Mouse (Mus musculus): ENCODE measurements around the gene Rab14. TPM values are rescaled to one million over a fixed set of nuclear protein-coding genes. Genes with fewer than 3 reads are reported as not detected.
A peak's percentile ranks its signal among the peaks of the same experiment; 100 is the strongest.

Gene Rab14
- total RNA-seq, 2 experiments from 2014 or later, result 154 to 165 TPM

DNA sequence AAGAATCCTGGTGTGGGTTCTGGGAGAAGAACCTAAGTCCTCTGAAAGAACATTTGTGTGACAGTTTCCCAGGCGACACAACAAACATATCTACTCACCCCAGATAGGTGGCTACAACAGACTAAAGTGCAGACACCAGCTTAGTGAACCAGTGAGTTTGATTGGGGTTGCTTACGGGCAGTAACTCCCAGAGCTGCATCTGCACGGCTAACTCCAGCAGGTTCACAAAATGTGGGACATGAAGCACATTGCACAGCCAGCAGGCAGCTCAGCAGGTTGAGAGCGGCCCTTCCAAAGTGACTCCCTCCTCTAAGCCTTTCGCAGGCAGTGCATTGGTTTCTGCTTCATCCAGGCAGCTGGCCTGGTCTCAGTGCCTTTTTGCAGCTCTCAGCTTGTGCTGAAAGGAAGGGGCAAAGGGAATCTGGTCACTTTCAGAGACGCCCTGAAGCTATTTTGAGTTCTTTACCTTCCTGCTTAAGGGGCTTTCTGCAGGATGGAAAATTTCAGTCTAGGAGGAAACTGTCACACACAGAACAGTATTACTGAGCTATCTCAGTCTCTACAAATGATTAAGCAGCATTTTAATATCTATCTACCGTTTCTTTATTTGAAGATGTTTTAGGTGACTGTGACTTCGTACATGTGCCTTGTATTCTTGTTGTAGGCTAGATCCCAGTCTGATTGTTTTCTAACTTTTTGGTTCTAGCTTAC lies 46.9 kb downstream of the Rab14 start:
- no peak for DNase-seq

DNA sequence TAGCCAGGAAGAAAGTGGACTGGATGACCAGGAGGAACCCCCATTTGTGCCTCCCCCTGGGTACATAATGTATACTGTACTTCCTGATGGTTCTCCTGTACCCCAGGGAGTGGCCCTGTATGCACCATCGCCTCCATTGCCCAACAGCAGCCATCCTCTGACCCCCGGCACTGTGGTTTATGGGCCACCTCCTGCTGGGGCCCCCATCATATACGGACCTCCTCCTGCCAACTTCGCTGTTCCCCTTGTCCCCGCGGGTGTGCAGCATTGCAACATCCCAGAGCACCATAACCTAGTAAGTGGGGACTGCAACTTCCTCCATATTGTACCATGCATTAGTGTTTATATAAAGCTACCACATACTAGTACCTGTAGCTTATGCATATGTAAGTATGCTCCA lies 47.7 kb downstream of the Rab14 start:
- no peak for DNase-seq

DNA sequence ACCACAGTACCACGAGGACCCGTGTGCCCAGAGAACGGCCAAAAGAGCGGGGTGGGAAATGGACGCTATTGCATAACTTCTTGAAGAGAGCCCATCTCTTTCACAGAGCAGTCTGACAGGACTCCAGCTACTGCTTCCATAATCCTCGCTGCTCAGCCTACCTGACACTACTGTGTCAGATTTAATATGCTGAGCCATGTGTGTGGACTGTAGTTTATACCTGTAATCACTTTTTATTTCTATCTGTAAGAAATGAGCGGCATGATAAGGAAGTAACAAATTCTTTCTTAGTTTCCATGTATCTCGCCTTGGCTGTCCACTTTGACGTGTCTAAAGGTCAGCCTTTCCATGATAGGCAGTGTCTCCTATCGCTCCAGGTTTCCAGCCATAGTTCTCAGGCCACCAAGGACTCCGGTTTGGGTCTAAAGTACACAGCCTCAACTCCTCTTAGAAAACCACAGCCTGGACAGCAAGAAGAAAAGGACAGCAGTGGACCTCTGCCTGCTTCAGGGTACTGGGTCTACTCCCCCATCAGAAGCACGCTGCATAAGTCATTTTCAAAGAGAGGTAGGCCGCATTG lies 49.5 kb downstream of the Rab14 start:
- DNase-seq, result no peak

DNA sequence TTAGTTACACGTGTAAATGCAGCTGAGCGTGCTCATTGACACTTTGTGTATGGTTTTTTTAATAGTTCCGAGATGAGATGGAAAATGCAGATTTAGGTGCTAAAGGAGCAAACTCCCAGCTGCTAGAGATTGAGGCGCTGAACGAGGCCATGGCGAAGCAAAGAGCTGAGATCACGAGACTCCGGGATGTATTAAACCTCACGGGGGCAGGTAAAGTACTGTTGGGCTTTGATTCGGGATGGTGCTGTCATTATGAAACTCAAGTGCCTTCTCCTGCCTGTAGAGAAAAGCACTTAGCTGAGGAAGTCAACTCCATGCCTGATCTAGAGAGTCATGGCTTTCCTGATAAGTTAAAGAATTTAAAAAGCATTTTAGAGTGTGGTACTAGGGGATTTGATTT lies 52.1 kb downstream of the Rab14 start:
- DNase-seq, result no peak

DNA sequence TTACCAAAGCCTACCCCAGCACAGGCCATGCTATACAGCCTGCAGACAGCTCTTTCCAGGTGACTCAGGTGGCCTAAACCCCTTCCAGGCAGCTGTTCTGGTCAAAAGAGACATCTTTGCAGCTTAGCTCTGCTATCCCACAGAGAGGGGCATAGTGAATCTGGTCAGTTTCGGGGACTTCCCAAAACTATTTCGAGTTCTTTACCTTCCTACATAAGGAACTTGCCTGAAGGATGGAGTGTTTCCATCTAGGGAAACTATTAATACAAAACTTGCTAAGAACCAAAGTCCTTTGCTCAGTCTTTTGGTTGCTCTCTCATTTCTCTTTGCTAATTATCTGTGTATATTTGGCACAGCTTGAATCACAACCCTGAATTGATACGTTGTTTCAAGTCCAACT lies 59.2 kb downstream of the Rab14 start:
- no peak for DNase-seq

DNA sequence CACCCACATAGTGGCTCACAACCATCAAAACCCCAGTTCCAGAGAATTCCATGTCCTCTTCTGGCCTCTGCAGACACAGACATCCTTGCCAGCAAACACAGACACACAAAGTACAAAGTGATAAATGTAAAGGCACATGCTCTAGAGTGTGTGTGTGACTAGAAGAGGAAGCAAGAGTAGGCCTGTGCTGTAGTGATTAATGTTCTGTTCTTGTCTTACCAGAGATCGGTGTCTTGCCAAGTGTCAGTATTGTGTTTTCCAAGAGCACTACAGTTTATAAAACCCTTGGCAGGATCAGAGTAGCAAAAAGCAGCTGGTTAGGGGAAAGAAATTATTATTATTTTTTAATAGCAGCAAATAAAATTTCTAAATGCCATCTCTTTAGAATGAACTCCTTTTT lies 62.3 kb downstream of the Rab14 start:
- DNase-seq, result no peak

DNA sequence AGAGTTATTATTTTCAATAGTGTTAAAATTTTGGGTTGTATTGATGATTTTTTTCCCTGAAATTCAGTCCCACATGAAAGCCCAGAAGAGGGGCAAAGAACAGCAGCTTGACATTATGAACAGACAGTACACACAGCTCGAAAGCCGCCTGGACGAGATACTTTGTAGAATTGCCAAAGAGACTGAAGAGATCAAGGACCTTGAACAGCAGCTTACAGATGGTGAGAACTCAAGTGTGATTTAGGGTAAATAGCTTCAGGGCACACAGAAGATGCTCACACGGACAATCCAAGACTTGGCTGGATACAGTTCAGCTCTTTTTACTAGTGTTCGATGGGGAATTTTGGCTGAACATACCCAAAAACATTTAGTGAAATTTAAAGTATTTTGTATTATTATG lies 67.0 kb downstream of the Rab14 start:
- DNase-seq, result no peak

DNA sequence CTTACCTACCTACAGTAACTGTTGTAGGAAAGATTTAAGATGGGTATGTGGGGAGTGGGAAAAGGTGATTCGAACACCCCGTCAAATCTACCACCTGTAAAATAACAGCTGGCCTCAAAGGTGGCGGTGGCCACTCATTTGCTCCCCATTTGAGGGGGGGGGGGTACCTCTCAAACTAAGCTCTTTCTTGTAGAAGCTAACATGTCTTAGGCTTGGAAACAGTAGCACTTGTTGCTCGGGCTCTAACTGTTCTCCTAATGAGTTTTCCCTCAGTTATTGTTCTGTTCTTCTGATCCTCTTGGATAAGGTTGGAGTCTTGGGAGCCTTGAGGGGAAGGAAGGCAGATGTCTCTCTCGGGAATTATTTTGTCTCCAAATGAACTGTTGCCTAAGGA lies 68.3 kb downstream of the Rab14 start:
- DNase-seq, result no peak

DNA sequence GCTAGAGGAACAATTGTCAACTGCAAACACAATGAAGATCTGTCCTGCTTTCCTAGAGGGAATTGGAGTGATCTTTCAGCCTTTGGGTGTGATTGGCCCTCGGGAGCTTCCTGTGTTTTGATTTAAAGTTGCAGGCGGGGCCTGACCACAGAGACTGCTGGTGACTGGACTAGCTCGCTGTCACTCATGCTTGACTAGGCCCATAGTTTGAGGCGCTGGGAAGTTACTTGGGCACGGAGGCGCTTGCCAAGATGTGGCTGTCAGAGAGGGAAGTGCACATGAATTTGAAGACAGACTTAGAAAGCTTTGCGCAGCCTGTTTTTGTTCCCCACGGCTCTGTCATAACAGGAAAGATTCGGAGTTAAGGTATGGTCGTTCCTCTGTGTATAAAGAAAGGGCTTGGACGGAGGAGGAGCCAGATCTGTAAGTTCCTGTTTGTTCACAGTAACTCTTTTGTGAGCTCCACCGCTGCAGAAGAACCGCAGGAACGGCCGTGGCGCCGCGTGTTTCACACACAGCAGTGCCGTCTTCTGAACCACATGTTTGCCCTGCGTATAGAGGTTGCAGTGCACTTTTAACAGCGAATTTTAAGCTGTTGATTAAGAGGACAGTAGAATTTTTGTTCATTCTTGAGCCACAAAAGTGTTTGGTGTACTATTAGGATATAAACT lies 68.8 kb downstream of the Rab14 start:
- peak; percentile 98 for DNase-seq

DNA sequence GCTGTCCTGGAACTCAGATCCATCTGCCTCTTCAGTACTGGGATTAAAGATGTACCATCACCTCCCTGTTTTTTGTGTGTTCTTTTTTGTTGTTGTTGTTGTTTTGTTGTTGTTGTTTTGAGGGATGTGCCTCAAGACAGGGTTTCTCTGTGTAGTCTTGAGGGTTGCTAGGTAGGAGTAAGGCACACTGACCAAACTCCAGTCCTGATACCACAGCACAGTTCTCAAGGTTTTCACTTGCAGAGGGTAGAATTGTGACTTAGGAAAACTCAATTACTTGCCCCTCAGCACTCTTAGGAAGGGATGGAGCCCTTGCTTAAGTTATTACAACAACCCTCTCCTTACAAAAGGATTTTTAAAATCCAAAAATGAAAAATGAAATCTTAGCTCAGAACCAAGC lies 69.4 kb downstream of the Rab14 start:
- no peak for DNase-seq

Other genes with a start within 250 kb of the Rab14 start
- gene Traf1, start 239.3 kb downstream of the Rab14 start, total RNA-seq (2021), result 1 to 10 TPM in 1 of 2 experiments, under 1 TPM in 1; 0.41 to 1.7 TPM
- under 1 TPM in 1 of 2 experiments, not detected in 1; 0.07 TPM for gene Hc, start 139.7 kb downstream of the Rab14 start, total RNA-seq (2021)
- gene AI182371, start 99.6 kb downstream of the Rab14 start, total RNA-seq (2021), result under 1 TPM; 0.16 to 0.21 TPM
- gene Cntrl, start 91.6 kb downstream of the Rab14 start, total RNA-seq (2021), result 10 to 100 TPM; 14.5 to 14.8 TPM
- 100 to 1,000 TPM; 164 to 171 TPM for gene Gsn, start 55.3 kb upstream of the Rab14 start, total RNA-seq (2021)
- gene Stom, start 135.9 kb upstream of the Rab14 start, total RNA-seq (2021), result 10 to 100 TPM; 48.1 to 52.2 TPM
- gene 4930568D16Rik, start 166.6 kb upstream of the Rab14 start, total RNA-seq (2021), result not detected
- gene 4930402F06Rik, start 196.1 kb upstream of the Rab14 start, total RNA-seq (2021), result not detected

All from heart, postnatal 4 days (tissue).